Mouse (Mus musculus): ENCODE measurements around the gene Rab3gap2.

Rab3gap2 gene

GRCm38 (mm10) chr1:185282846-185283245 lies 78.9 kb downstream of the Rab3gap2 start:
- no peak for DNase-seq (ENCODE audit: low read depth)

DNA sequence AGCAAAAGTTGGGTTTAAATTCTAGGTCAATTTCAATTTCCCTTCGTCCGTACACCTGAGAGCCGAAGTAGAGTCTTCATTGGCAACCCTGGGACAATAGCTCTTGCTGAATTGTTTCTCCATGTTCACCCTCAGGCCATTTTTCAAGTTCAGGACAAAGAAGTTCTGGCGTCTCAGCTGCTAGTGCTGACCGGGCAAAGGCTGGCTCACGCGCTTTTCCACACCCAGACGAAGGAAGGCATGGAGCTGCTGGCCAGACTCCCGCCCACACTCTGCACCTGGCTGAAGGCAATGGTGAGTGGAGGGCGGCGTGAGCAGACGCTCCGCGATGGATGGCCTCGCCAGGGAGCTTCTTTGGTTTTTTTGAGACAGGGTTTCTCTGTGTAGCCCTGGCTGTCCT lies 79.3 kb downstream of the Rab3gap2 start:
- DNase-seq (ENCODE audit: low read depth) = no peak

- DNase-seq (ENCODE audit: low read depth) = no peak
These were observed 80.8 kb downstream of the Rab3gap2 start for GRCm38 (mm10) chr1:185284740-185285139.

DNA sequence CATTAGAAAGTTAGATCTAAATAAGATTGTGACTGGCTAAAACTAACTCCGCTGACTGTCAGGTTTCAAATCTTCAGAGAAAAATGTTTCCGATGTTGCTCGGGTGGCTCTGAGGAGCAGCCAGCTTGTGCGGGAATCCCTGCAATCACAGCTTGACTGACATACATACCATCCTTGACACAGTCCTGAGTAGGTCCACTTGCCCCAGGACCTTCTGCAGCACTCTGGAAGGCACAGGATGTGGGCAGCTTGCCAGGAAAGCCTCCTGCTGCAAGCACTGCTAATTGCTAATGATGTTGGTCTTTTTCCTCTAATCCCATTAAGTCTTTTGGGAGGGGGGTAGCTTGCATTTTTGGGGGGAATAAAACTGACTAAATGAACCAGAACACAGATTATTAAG lies 81.3 kb downstream of the Rab3gap2 start:
- DNase-seq (ENCODE audit: low read depth) = no peak

GRCm38 (mm10) chr1:185287066-185287465 lies 83.1 kb downstream of the Rab3gap2 start:
- no peak for DNase-seq (ENCODE audit: low read depth)

GRCm38 (mm10) chr1:185289231-185289630 lies 85.3 kb downstream of the Rab3gap2 start:
- DNase-seq (ENCODE audit: low read depth) = no peak

DNA sequence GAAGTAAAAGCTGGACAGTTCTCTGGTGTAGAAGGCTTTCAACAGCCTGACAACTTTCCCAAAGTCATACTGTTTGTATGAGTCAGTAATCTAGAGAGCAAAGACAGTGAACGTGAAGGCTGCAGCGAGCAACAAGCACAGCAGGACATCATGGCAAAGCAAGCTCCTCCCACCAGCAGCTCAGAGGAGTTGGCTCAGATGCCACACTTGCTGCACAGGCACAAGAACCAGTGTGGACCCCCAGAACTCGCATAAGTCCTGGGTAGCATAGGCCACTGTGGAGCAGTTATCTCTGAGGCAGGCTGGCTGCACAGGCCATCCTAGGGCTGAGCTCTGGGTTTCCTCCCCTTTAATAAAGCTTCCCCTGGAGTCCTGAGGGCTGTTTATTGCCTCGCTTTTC lies 87.4 kb downstream of the Rab3gap2 start:
- DNase-seq (ENCODE audit: low read depth) = no peak

DNA sequence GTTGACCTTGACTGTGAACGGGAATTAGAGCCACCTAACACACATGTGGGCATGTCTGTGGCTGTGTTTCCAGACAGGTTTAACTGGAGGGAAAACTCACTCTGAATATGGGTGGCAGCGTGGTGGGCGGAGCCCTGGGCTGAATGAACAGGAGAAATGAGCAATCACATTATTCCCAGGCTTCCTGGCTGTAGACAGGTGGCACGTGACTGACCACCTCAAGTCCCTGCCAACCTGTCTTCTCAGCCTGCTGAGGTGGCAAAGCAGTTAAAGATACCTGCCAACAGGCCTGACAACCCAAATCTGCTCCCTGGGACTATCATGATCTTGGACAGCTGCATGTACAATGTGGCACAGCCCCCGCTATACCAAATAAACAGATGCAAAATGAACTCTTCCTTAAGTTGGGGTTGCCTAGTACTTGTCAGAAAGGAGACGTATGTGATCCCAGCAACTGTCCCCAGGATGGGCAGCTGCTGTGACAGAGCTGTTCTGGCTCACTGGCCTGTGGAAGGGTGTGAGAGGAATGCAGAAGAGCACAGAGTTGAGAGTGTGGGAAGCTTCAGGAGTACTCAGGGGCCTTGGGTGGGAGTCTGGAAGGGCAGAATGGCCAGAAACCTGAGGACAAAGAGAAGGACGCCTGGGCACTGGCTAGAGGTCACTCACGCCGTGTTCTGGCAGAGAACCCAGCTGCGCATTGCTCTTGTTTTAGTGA lies 88.9 kb downstream of the Rab3gap2 start:
- no peak for DNase-seq (ENCODE audit: low read depth)

DNA sequence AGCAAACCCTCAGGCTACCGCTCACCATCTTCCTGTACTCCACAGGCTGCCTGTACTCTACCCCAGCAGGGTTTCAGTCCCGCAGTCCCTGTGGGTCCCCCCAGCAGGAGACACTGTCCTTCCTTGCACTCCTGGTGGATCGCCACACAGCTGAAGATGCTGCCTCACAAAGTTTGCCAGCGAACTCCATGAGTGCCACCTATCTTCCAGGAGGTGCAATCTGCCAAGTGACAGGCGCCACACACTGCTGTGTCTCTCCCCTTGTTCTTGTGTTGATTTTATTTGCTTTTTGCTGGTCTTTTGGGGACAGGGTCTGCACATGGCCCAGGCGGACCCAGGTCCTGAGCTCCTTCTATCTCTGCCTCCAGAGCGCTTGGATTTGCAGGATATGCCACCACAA lies 92.9 kb downstream of the Rab3gap2 start:
- no peak for DNase-seq (ENCODE audit: low read depth)

DNA sequence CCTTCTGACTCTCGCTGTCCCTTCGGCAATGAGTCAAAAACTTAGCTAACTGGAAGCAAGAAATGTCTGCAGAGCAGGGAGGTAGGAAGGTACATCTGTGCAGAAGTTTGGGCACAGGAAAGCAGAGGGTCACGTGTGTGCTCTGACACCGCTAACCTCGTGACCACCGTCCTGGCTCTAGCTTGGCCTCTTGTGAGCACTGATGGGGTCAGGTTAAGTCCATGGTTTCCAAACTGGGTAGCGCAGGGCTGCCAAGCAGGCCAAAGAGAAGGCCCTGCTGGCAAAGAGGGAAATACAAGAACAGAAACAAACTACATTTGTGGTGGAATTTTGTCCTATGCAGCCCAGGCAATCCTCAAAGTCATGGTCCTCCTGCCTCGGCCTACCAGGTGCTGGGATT lies 94.6 kb downstream of the Rab3gap2 start:
- DNase-seq (ENCODE audit: low read depth) = no peak

DNA sequence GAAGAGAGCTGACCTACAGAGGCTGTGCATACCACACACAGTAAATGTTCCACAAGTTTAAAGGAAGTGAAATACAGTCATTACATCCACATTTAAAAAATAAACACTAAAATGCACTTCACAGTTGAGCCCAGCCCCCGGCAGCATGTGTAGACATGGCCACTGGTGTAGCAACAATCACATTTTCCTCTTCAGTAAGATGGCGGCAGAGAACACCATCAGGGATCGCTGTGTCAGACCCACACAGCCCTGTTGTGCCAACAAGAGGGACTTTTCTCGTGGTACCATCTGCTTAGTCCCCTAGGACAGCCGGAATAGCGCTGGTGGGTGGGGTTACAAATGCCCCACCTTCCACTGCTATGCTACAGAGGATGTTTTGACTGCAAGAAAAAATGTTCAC lies 98.9 kb downstream of the Rab3gap2 start:
- no peak for DNase-seq (ENCODE audit: low read depth)

DNA sequence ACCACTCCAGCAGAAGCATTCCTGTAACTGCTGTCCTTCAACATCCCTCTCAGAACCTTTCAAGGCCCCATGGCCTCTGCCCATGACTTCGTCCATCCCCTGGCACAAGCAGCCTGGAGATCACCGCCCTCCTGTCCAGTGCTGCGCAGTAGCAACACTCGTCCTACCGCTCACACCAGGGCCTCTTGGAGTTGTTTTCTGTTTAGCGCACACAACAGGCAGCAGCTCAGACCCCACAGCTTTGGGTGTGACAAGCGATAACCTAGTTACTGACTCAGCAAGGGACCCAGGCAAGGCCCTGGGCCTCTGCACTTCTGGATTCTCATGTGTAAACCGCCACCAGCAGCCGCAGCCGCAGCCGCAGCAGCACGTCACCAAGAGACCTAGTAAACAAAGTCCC lies 102.9 kb downstream of the Rab3gap2 start:
- no peak for DNase-seq (ENCODE audit: low read depth)

DNA sequence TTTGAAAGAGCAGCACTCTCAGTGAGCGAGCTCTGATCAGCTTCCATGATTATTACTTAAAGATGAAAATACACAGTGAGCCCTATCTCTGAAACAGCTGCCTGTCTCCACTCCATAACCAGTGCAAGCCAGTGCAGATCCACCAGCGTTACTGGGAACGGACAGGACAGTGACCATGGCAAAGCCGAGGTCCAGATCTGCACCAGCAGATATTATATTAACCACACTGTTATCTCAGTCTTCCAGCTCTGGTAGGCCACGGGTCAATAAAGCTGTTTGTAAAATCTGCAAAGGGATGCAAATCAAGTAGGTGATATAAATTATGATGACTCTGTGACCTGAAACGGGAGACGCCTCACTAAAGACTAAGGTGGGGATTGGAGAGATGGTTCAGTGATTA lies 103.7 kb downstream of the Rab3gap2 start:
- no peak for DNase-seq (ENCODE audit: low read depth)

DNA sequence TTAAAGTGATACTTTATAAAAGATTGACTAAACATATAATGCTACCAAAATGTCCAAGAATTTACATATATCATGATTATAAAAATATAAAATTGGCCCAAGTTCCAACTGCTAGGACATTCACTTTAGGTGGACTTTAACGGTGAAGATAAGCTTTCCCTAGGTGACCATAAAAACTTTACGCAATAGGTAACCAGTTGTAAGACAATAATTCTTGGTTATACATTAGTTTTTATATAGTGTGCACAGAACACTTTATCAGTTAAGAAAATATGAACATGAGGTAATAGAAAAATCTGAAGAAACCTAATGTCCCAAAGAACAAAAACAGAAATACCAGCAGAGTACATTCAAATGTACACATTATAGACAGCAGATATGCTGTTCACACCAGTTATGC lies 104.4 kb downstream of the Rab3gap2 start:
- no peak for DNase-seq (ENCODE audit: low read depth)

GRCm38 (mm10) chr1:185308908-185309307 lies 105.0 kb downstream of the Rab3gap2 start:
- no peak for DNase-seq (ENCODE audit: low read depth)

GRCm38 (mm10) chr1:185311949-185312348 lies 108.0 kb downstream of the Rab3gap2 start:
- DNase-seq (ENCODE audit: low read depth) = no peak

- DNase-seq (ENCODE audit: low read depth) = no peak
These were observed 110.6 kb downstream of the Rab3gap2 start for GRCm38 (mm10) chr1:185314546-185314945.

DNA sequence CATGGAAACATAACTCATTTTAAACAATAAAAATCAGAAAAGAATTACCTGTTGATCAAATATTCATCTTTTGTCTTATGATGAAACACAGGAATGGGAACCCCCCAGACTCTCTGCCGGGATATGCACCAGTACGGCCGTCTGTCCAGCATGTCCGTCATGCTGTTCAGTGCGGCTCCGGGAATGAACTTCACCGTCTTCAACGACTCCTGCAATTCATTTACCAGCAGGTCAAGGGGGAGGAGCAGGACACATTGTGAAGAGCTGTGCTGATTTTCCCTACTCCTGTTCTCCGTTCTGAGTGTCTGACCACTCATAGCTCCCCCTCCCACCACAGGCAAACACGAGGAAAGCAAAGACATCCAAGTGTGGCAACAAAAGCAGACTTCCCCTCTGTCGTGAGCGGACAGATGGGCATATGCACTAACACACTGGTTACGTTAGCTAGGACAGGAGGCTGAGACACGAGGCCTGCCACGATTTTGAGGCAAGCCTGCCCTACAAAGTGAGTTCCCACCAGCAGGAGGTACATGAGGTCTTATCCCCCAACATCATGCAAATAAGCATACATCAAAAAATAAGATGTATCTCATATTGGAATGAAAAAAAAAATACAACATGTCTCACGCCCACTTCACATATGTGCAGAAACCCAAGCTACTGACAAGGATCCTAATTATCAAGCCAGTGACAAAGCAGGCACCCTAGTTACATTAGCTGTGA lies 112.1 kb downstream of the Rab3gap2 start:
- DNase-seq (ENCODE audit: low read depth) = no peak

GRCm38 (mm10) chr1:185327754-185328345 lies 123.9 kb downstream of the Rab3gap2 start:
- peak; percentile 14 for DNase-seq (ENCODE audit: low read depth)

DNA sequence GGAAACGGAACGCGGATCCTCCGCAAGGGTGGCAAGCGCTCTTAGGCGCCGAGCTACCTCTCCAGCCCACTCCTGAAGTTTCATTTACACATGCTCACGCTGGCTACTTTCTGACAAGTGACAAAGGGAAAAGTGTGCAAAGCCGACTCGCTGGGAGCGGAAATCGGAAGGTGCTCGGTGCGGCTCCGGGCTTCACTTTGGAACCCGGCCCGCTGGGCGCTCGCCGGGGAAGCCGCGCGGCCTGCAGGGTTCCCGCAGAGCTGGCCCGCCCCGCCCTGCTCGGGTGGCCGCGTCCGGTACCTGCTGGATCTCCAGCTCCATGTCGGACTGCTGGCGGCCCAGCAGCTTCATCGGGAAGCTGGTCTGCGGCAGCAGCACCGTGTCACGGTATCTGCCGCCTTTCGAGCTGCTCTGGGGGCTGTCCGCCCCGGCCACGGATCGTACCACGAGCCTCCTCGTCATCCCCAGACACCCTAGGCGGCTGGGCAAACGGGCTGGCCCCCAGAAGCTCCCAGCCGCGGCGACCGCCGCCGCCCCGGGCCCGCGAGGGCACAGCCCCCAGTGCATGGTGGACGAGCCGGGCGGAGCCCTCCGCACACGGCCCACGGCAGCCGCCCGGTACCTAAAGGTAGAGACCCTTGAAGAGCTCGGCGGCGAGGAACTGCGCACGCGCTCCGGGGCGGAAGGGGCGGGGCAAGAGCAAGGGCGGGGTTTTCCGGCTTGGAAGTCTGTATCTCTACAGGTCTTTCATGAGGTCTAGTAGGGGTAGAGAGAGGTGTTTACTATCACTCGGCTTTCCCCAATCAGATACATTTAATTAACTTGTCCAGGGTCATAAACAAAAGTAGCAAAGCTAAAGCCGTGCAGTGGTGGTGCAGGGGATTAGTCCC lies 125.0 kb downstream of the Rab3gap2 start, which contains the start of gene Iars2:
Gene Iars2, minus strand, starts transcription at position 676 of the 890 bp plus-strand sequence.
- peak; percentile 94 for DNase-seq (ENCODE audit: low read depth)

DNA sequence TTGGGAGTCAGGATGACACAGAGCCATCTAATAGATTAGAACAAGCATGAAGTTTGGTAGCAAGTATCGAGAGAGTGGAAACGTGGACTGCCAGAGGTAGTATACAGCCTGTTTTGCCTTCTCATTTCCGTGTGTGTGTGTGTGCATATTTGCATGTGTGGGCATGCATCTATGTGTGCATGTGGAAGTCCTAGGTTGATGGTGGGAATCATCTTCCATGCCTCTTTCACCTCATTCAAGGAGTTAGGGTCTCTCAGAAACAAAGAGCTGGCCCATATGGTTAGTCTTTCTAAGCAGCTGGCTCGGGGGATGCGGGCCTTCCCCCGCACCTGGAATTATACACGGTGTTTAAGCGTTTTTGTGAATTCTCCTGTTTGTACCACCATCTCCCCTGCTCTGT lies 125.9 kb downstream of the Rab3gap2 start:
- no peak for DNase-seq (ENCODE audit: low read depth)

- DNase-seq (ENCODE audit: low read depth) = no peak
These were observed 127.4 kb downstream of the Rab3gap2 start for GRCm38 (mm10) chr1:185331364-185331763.

Data from naive thymus-derived CD4-positive, alpha-beta T cell, adult 2 months (primary cell).